Comparison of ENCODE assay signal across 8 mouse cellular contexts in genomic region chr7:107555906-107556305, GRCm38 (mm10). TPM values are rescaled to one million over a fixed set of nuclear protein-coding genes. Genes with fewer than 3 reads are reported as not detected.
DNase-seq lines count a peak whose midpoint lies in the region; ATAC-seq lines count a peak whose summit lies in the region.

No protein-coding gene starts in this region.

- peak; percentile 39 to 57 for DNase-seq in cerebellum, adult 18-20 months
- no peak for DNase-seq in cerebellum, adult 11-12 months
- peak; percentile 18 for DNase-seq in left cerebral cortex, postnatal 14 days (ENCODE audit: low spot score in 2 of 2)
- DNase-seq in left cerebral cortex, postnatal 36 days (ENCODE audit: low spot score in 2 of 2): no peak
- DNase-seq in ES-CJ7 (ENCODE audit: low read depth, low spot score) (peak; percentile 36), adipocyte (ENCODE audit: low spot score) (no peak)
- no peak for DNase-seq in gastrocnemius, adult 8-10 months (ENCODE audit: low spot score in 2 of 2)

- peak; percentile 60; the same call in 1 of the 2 replicates for ATAC-seq in common myeloid progenitor, adult 5-6 weeks (replicated peaks; ENCODE audit: low read depth, poor library complexity, severe bottlenecking)

- intact Hi-C loops in left cerebral cortex, postnatal 14 days (cut with DNase I): no loop called here
- intact Hi-C loops in left cerebral cortex, postnatal 36 days (cut with DNase I): no loop called here

RNA-seq across cellular contexts. Expression of gene Olfml1, which starts 11.3 kb away (rescaled TPM):
- total RNA-seq in left cerebral cortex, postnatal 14 days (2021): 1 to 10 TPM; 5.9 to 6.4 TPM
- 10 to 100 TPM in 1 of 2 experiments, 1 to 10 TPM in 1; 9.2 to 11.2 TPM for total RNA-seq in left cerebral cortex, postnatal 36 days (2021)
- total RNA-seq in common myeloid progenitor, adult 5-6 weeks (2017): not detected in 2 replicates
- 1 to 10 TPM in 3 of 4 experiments, under 1 TPM in 1; 0.60 to 2.0 (median 1.6) TPM for total RNA-seq in gastrocnemius, adult 8-10 months (2022)

RNA-seq across cellular contexts. Expression of gene Ppfibp2, which starts 39.1 kb away (rescaled TPM):
- total RNA-seq in left cerebral cortex, postnatal 14 days (2021): 1 to 10 TPM; 4.0 to 4.5 TPM
- total RNA-seq in left cerebral cortex, postnatal 36 days (2021): 1 to 10 TPM; 5.2 to 7.0 TPM
- total RNA-seq in common myeloid progenitor, adult 5-6 weeks (2017): 3.3 and 7.3 TPM in 2 replicates
- 10 to 100 TPM; 10.6 to 13.0 (median 12.0) TPM for total RNA-seq in gastrocnemius, adult 8-10 months (2022)

Comparison
In these comparisons a context has a peak if more than half of its experiments do, and no peak if none do; other contexts are left out.
1. DNase-seq: peak in cerebellum, adult 18-20 months (2 of 2), left cerebral cortex, postnatal 14 days (2 of 2) and ES-CJ7 (single experiment); none in cerebellum, adult 11-12 months (single experiment), left cerebral cortex, postnatal 36 days (0 of 2), gastrocnemius, adult 8-10 months (0 of 2) and adipocyte (single experiment).